Mouse (Mus musculus) stomach, embryonic 16.5 days (tissue): Measurements from ENCODE around the gene Syndig1. TPM values are rescaled to one million over a fixed set of nuclear protein-coding genes. Genes with fewer than 3 reads are reported as not detected.

Experiments
- ATAC-seq: fragments of 200-750 bp; cut with Nextera tagmentation; 2 replicates; pipeline ENCODE4 v1.8.0; 2017; ENCODE audit warnings: moderate number of reproducible peaks, moderate TSS enrichment; ENCODE audit not compliant: insufficient read depth, low FRiP score
- H3K27ac ChIP-seq: fragments of 300-500 bp; sonication (generic); 2 replicates; pipeline ENCODE4 v1.5.1; 2014; ENCODE audit warnings: low read length
- H3K27me3 ChIP-seq: fragments of 300-500 bp; sonication (generic); 2 replicates; pipeline ENCODE4 v1.6.1; 2014; ENCODE audit warnings: low read length, control low read depth, mixed read lengths; ENCODE audit not compliant: control insufficient read depth, insufficient read depth
- H3K36me3 ChIP-seq: fragments of 300-500 bp; sonication (generic); 2 replicates; pipeline ENCODE4 v1.6.1; 2014; ENCODE audit warnings: low read length; ENCODE audit not compliant: control insufficient read depth, insufficient read depth
- H3K4me1 ChIP-seq: fragments of 300-500 bp; sonication (generic); 2 replicates; pipeline ENCODE4 v1.6.1; 2014; ENCODE audit warnings: low read length, control low read depth, mixed read lengths; ENCODE audit not compliant: control insufficient read depth, insufficient read depth
- H3K4me2 ChIP-seq: fragments of 300-500 bp; sonication (generic); 2 replicates; pipeline ENCODE4 v1.6.1; 2014; ENCODE audit warnings: low read depth, low read length, mixed read lengths
- H3K4me3 ChIP-seq: fragments of 300-500 bp; sonication (generic); replicated peaks from 2 replicates; pipeline ENCODE4 v1.5.1; 2014; ENCODE audit warnings: mild to moderate bottlenecking, low read length
- H3K9ac ChIP-seq: fragments of 300-500 bp; sonication (generic); 2 replicates; pipeline ENCODE4 v1.6.1; 2014; ENCODE audit warnings: low read length
- H3K9me3 ChIP-seq: fragments of 300-500 bp; sonication (generic); replicated peaks from 2 replicates; pipeline ENCODE4 v1.6.1; 2016; ENCODE audit warnings: low read length, control low read depth; ENCODE audit not compliant: control insufficient read depth
- WGBS: fragments of 180-500 bp; shearing (Covaris S2); extraction: QIAGEN DNeasy Blood & Tissue Kit; methylation state at CpG from one replicate; pipeline ENCODE4 v1.1.7; 2014; 5-methylcytosine and 5-hydroxymethylcytosine counted together
- polyA plus RNA-seq: library from polyadenylated mRNA; unstranded; fragments of >200 nt; fragmentation: Nextera tagmentation; extraction: Ambion mirVana; gene quantifications from 2 replicates; pipeline ENCODE4 v1.2.1, GENCODE M21; 2015

Gene Syndig1
- polyA plus RNA-seq, 1 experiment from 2014 or later, result 12.1 TPM

DNA sequence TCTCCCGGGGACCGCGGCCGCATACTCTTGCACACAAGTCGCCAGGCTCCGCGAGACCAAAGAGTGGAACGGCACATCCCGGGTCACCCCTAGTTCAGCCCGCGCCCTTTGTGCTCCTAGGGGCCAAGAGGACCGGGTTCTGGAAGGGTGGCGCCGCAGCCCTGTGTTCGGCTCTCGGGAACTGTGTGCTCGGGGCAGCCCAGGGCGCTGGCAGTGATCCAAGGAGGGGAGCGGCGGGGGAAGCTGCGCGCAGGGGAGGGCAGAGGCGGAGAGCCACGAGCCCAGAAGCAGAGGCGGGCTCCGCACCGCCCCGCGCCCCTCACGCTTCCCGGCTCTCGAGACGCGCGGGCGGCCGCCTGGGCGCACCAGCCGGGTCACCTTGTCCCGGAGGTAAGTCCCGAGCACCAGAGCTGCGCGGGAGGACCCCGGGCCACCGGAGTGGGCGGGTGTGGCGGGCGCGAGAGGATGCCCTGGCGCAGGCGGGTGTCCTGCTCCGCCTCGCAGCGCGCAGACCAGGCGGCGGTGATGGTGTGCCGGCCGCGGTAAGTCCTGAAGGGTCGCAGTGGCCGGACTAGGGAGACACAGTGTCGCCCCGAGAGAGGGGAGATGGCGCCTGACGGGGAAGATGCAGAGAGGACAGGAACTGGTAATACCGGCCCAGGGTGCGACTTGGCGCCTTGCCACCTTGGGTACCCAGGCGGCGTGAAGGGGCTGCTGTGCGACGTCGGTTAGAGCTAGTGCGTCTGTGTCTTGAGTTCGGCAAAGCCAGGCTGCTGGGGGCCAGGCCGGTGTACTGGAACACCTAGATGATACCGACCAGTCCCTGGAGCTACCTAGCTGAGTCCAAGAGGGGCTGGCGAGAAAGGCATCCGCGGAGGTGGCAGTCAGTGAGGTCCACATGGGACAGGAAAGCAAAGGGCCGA, 1.8 kb downstream of the Syndig1 start, which contains the start of gene C530025M09Rik:
Gene C530025M09Rik, minus strand, starts transcription at position 678 of the 923 bp plus-strand sequence.
- Histone ChIP-seq H3K9ac (peak within 1 kb of the TSS; percentile 63), H3K36me3 (no peaks in the 10 kb centered on the region), H3K27me3 (peaks cover 37% of the 10 kb centered on the region), H3K4me1 (peaks cover 14% of the 10 kb centered on the region), H3K9me3 (no peaks in the 10 kb centered on the region), H3K27ac (no peak within 1 kb of the TSS), H3K4me2 (peak within 1 kb of the TSS; percentile 91), H3K4me3 (peak within 1 kb of the TSS; percentile 57)
- WGBS, result under 1% methylated on average over 81 of the region's 82 CpGs
- ATAC-seq, result peak; percentile 78

DNA sequence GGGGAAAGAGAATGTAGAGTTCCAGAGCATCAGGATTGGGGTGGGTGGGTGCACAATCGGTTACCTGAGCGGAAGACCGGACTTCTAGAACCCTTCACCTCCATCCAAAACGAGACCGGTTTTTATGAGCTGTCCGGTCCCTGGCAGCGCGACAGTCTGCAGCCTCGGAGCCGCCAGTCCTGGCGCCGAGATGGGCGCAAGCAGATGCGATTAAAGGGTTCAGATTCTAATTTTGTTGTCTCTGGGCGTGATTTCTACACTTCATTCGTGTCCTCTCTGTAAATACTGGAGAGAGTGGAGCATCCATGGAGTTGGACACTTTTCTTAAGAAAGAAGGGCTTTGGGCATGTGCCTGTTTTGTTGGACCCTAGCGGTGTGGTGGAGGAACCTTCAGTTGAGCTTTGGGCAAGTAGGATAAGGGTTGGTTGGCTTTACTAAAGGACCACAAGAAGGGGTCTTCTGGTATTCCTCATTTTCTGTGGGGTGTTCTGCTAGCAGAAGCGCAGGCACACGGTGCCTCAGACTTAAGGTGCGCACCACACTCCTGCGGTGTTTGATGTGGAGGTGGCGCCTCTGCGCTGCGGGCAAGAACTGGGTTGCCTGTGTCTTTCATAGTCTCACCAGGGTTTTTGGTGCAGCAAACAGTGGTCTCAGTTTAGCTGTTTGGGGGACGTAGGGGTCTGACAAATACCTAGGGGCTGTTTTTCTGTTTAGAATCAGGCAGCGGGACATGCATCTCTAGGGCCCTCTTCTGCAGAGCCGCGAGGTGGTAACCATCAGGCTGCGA, 2.6 kb downstream of the Syndig1 start:
- WGBS, result 2% methylated on average over 29 of the region's 29 CpGs
- H3K27me3 ChIP-seq, result peaks cover 37% of the 10 kb centered on the region
- peak overlapping the region; percentile 57 for H3K4me3 ChIP-seq
- H3K36me3 ChIP-seq, result no peaks in the 10 kb centered on the region
- H3K4me2 ChIP-seq, result peak overlapping the region; percentile 91
- H3K9me3 ChIP-seq, result no peaks in the 10 kb centered on the region
- no peak overlapping the region for H3K27ac ChIP-seq
- H3K9ac ChIP-seq, result peak overlapping the region; percentile 63; the same call in 1 of the 2 replicates
- ATAC-seq, result no peak
- H3K4me1 ChIP-seq, result peaks cover 14% of the 10 kb centered on the region

- Histone ChIP-seq H3K9ac (no peak overlapping the region), H3K36me3 (no peaks in the 10 kb centered on the region), H3K9me3 (no peaks in the 10 kb centered on the region), H3K27ac (no peak overlapping the region), H3K4me3 (peak overlapping the region; percentile 57; the same call in 1 of the 2 replicates), H3K4me1 (peaks cover 14% of the 10 kb centered on the region), H3K4me2 (0 out of 2 replicates have a peak overlapping the region, but pooled peaks have one; percentile 91), H3K27me3 (peaks cover 37% of the 10 kb centered on the region)
- ATAC-seq, result no peak
- 13% methylated on average over 5 of the region's 5 CpGs for WGBS
Measured at GRCm38 (mm10) chr2:149832301-149832700, 3.3 kb downstream of the Syndig1 start.

DNA sequence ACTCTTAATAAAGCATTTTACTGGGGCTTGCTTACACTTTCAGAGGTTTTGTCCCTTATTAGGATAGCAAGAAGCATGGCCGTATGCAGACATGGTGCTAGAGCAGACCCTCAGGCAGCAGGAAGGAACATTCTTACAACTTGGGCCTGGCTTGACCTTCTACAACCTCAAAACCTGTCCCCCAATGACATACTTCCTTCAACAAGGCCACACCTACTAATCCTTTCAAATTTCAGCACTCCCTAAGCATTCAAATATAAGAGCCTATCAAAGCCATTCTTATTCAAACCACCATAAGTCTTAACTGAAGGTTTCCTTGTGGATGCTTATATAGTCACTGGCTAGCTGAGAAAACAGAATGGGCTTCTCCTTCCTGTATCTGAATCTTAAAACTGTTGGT, 6.1 kb downstream of the Syndig1 start:
- Histone ChIP-seq H3K36me3 (no peaks in the 10 kb centered on the region), H3K4me3 (no peak overlapping the region), H3K4me1 (peaks cover 12% of the 10 kb centered on the region), H3K27ac (no peak overlapping the region), H3K9ac (no peak overlapping the region), H3K27me3 (peaks cover 24% of the 10 kb centered on the region), H3K4me2 (no peak overlapping the region), H3K9me3 (no peaks in the 10 kb centered on the region)
- WGBS, result 93% methylated on average over 1 of the region's 1 CpGs
- ATAC-seq, result no peak

DNA sequence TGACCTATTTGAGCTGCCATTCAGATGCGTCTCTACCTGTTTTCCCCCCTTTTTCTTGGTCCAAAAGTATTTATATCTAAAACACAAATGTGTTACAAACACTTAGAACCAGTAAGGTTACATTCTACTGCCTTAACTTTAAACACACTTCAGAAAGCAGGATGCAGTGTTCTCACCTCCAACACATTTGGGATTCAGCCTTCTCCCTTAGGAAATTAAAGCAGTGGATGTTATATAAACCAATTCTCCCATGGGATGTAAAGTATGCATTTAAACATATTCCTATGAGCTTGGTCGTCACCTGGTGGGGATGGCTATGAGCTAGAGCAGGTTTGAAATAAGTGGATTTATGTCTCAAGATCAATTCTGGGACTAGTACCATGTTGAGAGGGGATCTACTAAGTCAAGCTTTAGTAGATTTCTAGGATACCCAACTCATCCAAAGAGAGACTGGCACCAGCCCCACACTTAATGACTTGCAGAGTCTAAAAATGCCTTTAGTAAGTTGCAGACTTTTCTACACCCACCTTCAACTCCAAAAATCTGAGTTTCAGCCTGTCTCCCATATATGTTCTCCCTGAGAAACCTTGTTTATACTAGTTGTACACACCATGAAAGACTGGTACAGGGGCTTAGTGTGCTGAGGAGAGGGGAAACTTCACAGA, 7.6 kb downstream of the Syndig1 start:
- no peak for ATAC-seq
- 81% methylated on average over 2 of the region's 2 CpGs for WGBS

DNA sequence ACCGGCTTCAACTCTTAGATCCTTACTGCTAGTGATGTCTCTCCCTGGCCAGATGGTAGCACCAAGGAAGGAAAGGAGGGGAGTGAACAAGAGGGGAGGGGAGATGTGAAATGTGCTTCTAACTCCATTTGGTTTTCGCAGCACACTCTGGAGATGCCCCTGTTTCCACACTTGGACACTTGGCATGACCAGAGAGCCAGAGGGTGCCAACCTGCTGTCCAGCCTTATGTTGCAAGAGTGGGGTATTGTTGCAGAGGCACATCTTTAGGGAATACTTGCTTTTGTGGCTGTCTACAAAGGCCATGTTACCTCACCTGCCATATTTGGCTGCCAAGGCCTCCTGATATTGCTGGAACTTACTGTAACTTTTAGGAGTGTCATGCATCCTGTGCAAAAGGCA, 10.7 kb downstream of the Syndig1 start:
- H3K4me2 ChIP-seq, result no peak overlapping the region
- ATAC-seq, result no peak
- H3K27me3 ChIP-seq, result no peaks in the 10 kb centered on the region
- H3K36me3 ChIP-seq, result no peaks in the 10 kb centered on the region
- WGBS, result 69% methylated on average over 2 of the region's 2 CpGs
- H3K27ac ChIP-seq, result no peak overlapping the region
- H3K4me1 ChIP-seq, result no peaks in the 10 kb centered on the region
- H3K4me3 ChIP-seq, result no peak overlapping the region
- no peaks in the 10 kb centered on the region for H3K9me3 ChIP-seq
- no peak overlapping the region for H3K9ac ChIP-seq

More for the DNA sequence above, 7.6 kb downstream of the Syndig1 start:
- Histone ChIP-seq H3K27ac (no peak overlapping the region), H3K4me1 (peaks cover 4% of the 10 kb centered on the region; the same call in 1 of the 2 replicates), H3K27me3 (peaks cover 10% of the 10 kb centered on the region; the same call in 1 of the 2 replicates), H3K9me3 (no peaks in the 10 kb centered on the region), H3K4me3 (no peak overlapping the region), H3K36me3 (no peaks in the 10 kb centered on the region), H3K4me2 (no peak overlapping the region), H3K9ac (no peak overlapping the region)

DNA sequence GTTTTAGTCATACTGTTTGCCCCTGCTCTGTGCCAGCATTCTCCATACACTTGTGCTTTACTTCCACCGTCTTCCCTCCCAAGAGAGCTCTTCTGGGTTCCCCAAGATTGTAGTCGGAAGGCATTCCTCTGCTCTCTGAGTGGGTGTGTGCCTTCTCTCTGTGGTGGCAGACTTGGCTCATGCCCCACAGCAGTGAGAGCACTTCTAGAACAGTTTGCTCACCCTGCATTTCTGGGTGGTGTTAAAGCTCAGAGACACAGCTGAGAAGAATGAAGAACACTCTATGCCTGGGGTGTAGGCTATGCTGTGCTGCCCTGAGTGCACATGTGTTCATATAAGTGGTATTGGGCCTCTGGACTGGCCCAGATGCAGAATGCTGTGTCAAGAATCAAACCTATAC, 15.6 kb downstream of the Syndig1 start:
- 76% methylated on average over 2 of the region's 2 CpGs for WGBS
- Histone ChIP-seq H3K9me3 (no peaks in the 10 kb centered on the region), H3K4me2 (no peak overlapping the region), H3K4me3 (no peak overlapping the region), H3K27me3 (no peaks in the 10 kb centered on the region), H3K9ac (no peak overlapping the region), H3K27ac (no peak overlapping the region), H3K36me3 (no peaks in the 10 kb centered on the region), H3K4me1 (no peaks in the 10 kb centered on the region)
- ATAC-seq, result no peak

- H3K27ac ChIP-seq, result no peak overlapping the region
- H3K9me3 ChIP-seq, result no peaks in the 10 kb centered on the region
- H3K36me3 ChIP-seq, result no peaks in the 10 kb centered on the region
- H3K27me3 ChIP-seq, result no peaks in the 10 kb centered on the region
- no peak overlapping the region for H3K4me3 ChIP-seq
- ATAC-seq, result no peak
- H3K9ac ChIP-seq, result no peak overlapping the region
- H3K4me2 ChIP-seq, result no peak overlapping the region
- no peaks in the 10 kb centered on the region for H3K4me1 ChIP-seq
- 42% methylated on average over 4 of the region's 4 CpGs for WGBS
Measured at GRCm38 (mm10) chr2:149848778-149849177, 19.8 kb downstream of the Syndig1 start.
